Mouse (Mus musculus) hindbrain, embryonic 14.5 days (tissue): ENCODE measurements at regions not wholly inside any gene's neighbourhood (a gene's known extent, or its start where the extent isn't known, plus 50 kb on each side); places are given as distances from the start of the nearest gene placed in this dataset.
"Not testable (repeated sequence)": the region's sequence is repeated elsewhere in the genome, so short reads cannot be mapped to it uniquely, and the experiment has no call there.

Experiments
- ATAC-seq: fragments of 200-750 bp; cut with Nextera tagmentation; 2 replicates; pipeline ENCODE4 v1.8.0; 2017; ENCODE audit warnings: moderate number of reproducible peaks, mild to moderate bottlenecking, moderate TSS enrichment, moderate library complexity; ENCODE audit not compliant: low FRiP score
- DNase-seq: peaks from one replicate; pipeline ENCODE4 v3.0.0-alpha.2; 2015; ENCODE audit warnings: low spot score
- H3K27ac ChIP-seq: fragments of 300-500 bp; sonication (generic); 2 replicates; pipeline ENCODE4 v1.5.1; 2014; ENCODE audit warnings: mild to moderate bottlenecking, moderate library complexity
- H3K27me3 ChIP-seq: fragments of 300-500 bp; sonication (generic); 2 replicates; pipeline ENCODE4 v1.6.1; 2014; ENCODE audit warnings: mild to moderate bottlenecking, low read length, mixed read lengths; ENCODE audit not compliant: control insufficient read depth, insufficient read depth
- H3K36me3 ChIP-seq: fragments of 300-500 bp; sonication (generic); replicated peaks from 2 replicates; pipeline ENCODE4 v1.6.1; 2014; ENCODE audit not compliant: control insufficient read depth, insufficient read depth
- H3K4me1 ChIP-seq: fragments of 300-500 bp; sonication (generic); replicated peaks from 2 replicates; pipeline ENCODE4 v1.6.1; 2014; ENCODE audit warnings: antibody characterized with exemption, low read length, mixed read lengths; ENCODE audit not compliant: control insufficient read depth, insufficient read depth
- H3K4me2 ChIP-seq: fragments of 300-500 bp; sonication (generic); replicated peaks from 2 replicates; pipeline ENCODE4 v1.6.1; 2014; ENCODE audit warnings: mild to moderate bottlenecking, moderate library complexity
- H3K4me3 ChIP-seq: fragments of 300-500 bp; sonication (generic); replicated peaks from 2 replicates; pipeline ENCODE4 v1.5.1; 2014; ENCODE audit warnings: mild to moderate bottlenecking, low read length
- H3K9ac ChIP-seq: fragments of 300-500 bp; sonication (generic); 2 replicates; pipeline ENCODE4 v1.6.1; 2014
- H3K9me3 ChIP-seq: fragments of 300-500 bp; sonication (generic); 2 replicates; pipeline ENCODE4 v1.6.1; 2016; ENCODE audit warnings: low read length; ENCODE audit not compliant: control insufficient read depth
- WGBS: fragments of 180-500 bp; shearing (Covaris S2); extraction: QIAGEN DNeasy Blood & Tissue Kit; methylation state at CpG from one replicate; pipeline ENCODE4 v1.1.7; 2014; 5-methylcytosine and 5-hydroxymethylcytosine counted together

DNA sequence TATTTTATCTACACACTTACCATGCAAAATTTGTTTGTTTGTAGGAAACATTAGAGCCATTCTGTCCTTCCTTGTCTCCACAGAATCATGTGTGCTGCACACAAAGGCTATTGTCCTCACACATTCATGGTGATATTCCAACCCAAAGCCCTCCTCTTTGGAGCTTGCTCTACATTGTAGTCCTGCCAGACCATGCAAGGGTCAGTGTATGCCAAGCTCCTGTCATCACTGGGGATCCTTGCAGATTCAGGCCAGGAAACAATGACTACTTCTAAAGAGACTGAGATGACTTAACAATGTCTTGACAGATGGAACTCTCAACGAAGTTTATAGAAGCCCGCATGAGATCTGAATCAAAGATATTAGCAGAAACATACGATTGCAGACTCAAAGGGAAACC is 137.4 kb upstream of the Thrb start:
- WGBS: 85% methylated on average over 3 of the region's 3 CpGs
- no peak overlapping the region for H3K27ac ChIP-seq
- no peak overlapping the region for H3K4me2 ChIP-seq
- H3K27me3 ChIP-seq: no peaks in the 10 kb centered on the region
- H3K9me3 ChIP-seq: no peaks in the 10 kb centered on the region
- H3K4me3 ChIP-seq: no peak overlapping the region
- no peak overlapping the region for H3K9ac ChIP-seq
- no peaks in the 10 kb centered on the region for H3K36me3 ChIP-seq
- DNase-seq (no peak), ATAC-seq (no peak)
- H3K4me1 ChIP-seq: no peaks in the 10 kb centered on the region

DNA sequence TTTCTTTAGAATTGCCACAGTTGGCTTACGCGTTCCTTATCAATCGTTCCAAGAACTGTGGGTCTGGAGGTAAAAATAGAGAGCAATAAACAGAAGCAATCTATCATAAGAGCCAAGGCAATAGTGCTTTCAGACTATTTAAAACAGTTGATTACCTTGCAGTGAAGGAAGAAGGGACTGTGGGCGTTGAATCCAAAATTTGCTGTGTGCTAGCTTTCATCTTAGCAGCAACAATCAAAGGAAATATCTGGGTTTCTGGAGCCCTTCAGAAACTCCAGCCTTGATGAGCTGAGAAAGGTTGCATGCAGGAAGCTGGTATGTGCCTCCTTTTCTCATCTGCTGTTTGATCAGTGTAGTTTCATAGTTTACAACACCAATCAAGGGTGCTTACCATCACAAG is 136.1 kb upstream of the Thrb start:
- ATAC-seq: no peak
- Histone ChIP-seq H3K9ac (no peak overlapping the region), H3K4me2 (no peak overlapping the region), H3K9me3 (no peaks in the 10 kb centered on the region), H3K4me3 (no peak overlapping the region), H3K27me3 (no peaks in the 10 kb centered on the region), H3K4me1 (no peaks in the 10 kb centered on the region), H3K27ac (no peak overlapping the region), H3K36me3 (no peaks in the 10 kb centered on the region)
- 91% methylated on average over 4 of the region's 4 CpGs for WGBS
- DNase-seq: no peak

DNA sequence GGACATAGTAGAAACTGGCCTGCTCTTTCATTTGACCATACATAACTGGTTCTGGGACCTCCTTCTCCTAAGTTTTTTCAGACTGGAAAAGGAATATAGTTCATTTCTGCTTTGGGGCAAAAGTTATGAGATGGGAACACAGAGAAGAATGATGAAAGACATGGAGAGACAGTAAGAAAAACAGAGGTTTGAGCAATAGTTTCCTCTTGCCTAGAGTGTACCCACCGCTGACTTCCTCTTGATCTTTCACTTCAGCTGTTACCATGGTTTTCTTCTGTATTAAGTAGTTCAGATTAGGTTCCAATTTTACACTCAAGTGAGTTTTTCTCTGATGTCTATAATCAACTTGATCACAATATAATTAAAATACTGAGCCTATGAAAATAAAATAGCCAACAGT is 120.7 kb upstream of the Thrb start:
- DNase-seq (no peak), ATAC-seq (no peak)
- no peak overlapping the region for H3K9ac ChIP-seq
- 81% methylated on average over 1 of the region's 1 CpGs for WGBS
- H3K36me3 ChIP-seq: no peaks in the 10 kb centered on the region
- H3K4me2 ChIP-seq: no peak overlapping the region
- no peaks in the 10 kb centered on the region for H3K27me3 ChIP-seq
- H3K27ac ChIP-seq: no peak overlapping the region
- no peaks in the 10 kb centered on the region for H3K9me3 ChIP-seq
- H3K4me1 ChIP-seq: no peaks in the 10 kb centered on the region
- H3K4me3 ChIP-seq: no peak overlapping the region

DNA sequence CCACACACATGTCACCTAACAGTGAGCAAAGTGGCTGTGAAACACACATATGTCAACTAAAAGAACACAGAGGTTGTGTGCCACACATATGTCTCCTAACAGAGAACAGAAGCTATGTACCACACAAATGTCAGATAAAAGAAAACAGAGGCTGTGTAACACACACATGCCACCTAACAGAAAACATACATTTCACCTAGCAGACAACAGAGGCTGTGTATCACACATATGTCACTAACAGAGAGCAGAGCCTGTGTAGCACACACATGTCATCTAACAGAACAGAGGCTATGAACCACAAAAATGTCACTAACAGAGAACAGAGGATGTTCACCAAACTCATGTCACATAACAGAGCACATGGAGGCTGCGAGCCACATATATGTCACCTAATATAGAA is 103.6 kb upstream of the Thrb start:
- Histone ChIP-seq H3K4me3 (no peak overlapping the region), H3K27me3 (no peaks in the 10 kb centered on the region), H3K9ac (no peak overlapping the region), H3K36me3 (no peaks in the 10 kb centered on the region), H3K4me1 (no peaks in the 10 kb centered on the region), H3K4me2 (no peak overlapping the region), H3K27ac (no peak overlapping the region), H3K9me3 (no peaks in the 10 kb centered on the region)
- ATAC-seq (no peak), DNase-seq (no peak)
- WGBS: 89% methylated on average over 1 of the region's 1 CpGs

DNA sequence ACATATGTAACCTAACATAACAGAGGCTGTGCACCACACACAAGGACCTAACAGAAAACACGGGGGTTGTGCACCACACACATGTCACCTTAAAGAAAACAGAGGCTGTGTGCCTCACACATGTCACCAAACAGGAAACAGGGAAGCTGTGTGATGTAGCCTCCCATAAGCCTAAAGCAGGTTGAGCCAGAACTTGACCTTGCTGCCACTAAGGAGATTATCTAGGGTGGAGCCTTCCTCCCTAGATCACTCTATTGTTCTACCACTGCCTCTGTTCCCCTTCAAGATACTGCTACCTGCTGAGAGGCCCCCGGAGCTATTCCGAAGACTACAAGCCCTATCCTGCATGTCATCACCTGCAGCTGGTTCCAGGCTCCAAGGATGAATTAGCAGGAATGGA is 100.1 kb upstream of the Thrb start:
- not testable (repeated sequence) for H3K27ac ChIP-seq, H3K36me3 ChIP-seq, ATAC-seq, H3K4me3 ChIP-seq, H3K9me3 ChIP-seq, H3K27me3 ChIP-seq, DNase-seq, H3K4me1 ChIP-seq, H3K9ac ChIP-seq, H3K4me2 ChIP-seq
- WGBS: 57% methylated on average over 3 of the region's 3 CpGs

DNA sequence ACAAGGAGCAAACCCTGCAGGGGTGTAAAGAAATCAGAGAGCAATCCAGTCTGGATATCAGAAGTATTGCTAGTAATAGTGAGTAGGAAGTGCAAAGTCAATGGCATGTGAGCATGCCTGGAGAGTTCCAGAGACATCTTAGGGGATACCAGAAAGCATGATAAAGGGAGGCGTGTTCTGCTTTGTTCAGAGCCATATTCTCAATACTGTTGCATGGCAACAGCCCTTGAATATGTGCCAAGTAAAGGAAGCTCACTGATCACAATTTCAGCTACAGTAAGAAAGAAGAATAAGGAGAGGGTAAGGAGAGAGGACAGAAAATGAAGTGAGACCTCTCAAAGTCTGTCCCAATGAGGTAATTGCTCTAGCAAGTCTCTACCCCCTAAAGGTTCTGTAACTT is 92.1 kb upstream of the Thrb start:
- no peak for DNase-seq
- 68% methylated on average over 1 of the region's 1 CpGs for WGBS
- H3K9ac ChIP-seq: no peak overlapping the region

DNA sequence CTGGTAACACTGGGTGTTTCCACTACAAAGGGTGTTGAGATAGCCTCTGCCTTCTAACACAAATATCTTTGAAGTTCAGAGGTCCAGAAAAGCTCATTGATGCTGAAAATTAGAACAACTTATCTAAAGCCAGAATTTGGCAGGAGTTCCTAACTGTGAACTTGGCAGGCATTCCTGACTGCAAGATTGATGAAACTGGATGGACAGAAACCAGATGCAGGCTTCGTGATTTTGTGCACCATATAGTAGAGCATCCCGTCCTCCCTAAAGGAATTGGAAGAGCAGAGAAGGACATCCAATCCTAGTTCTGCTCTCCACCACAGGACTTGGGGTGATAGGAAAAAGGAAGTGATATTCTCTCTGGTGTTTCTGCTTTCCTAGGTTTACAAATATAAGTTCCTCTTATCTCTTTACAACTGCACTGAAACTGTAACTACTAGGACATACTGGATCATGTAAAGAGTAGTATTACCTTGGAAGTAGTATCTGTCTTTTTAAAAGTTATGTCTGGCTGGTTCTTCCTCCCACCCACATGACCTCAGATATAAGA is 90.9 kb upstream of the Thrb start:
- no peak for DNase-seq
- Histone ChIP-seq H3K4me1 (no peaks in the 10 kb centered on the region), H3K4me2 (no peak overlapping the region), H3K4me3 (no peak overlapping the region), H3K9me3 (no peaks in the 10 kb centered on the region), H3K36me3 (no peaks in the 10 kb centered on the region), H3K27me3 (no peaks in the 10 kb centered on the region), H3K9ac (no peak overlapping the region), H3K27ac (no peak overlapping the region)
- WGBS: 84% methylated on average over 2 of the region's 2 CpGs
- ATAC-seq: no peak

More for the DNA sequence above, 92.1 kb upstream of the Thrb start:
- H3K36me3 ChIP-seq: no peaks in the 10 kb centered on the region
- peak; percentile 43; the same call in 1 of the 2 replicates for ATAC-seq
- H3K4me3 ChIP-seq: no peak overlapping the region
- no peaks in the 10 kb centered on the region for H3K9me3 ChIP-seq
- H3K4me2 ChIP-seq: no peak overlapping the region
- H3K27ac ChIP-seq: no peak overlapping the region
- H3K4me1 ChIP-seq: no peaks in the 10 kb centered on the region
- H3K27me3 ChIP-seq: no peaks in the 10 kb centered on the region

DNA sequence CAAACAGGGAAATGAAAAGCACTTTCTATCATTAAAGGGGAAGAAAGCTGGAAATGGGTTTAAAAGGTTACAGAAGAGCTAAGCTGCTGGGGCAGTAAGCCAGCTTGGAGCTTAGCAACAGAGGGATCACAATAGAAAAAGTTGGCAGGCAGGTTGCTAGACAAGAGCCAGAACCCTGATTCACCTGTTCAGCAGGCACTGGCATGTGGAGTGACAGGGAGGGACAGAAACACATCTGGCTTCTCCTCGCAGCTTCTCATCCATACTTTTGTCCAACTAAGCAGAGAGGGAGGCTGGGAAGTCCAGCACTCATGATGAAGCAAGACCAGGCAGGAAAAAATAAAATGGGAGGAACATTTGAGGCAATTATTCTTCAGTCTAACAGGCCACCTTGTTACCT is 81.3 kb upstream of the Thrb start:
- H3K4me3 ChIP-seq: no peak overlapping the region
- ATAC-seq (no peak), DNase-seq (no peak)
- 85% methylated on average over 1 of the region's 1 CpGs for WGBS
- no peak overlapping the region for H3K9ac ChIP-seq
- no peak overlapping the region for H3K4me2 ChIP-seq
- no peaks in the 10 kb centered on the region for H3K27me3 ChIP-seq
- peaks cover 6% of the 10 kb centered on the region; the same call in 1 of the 2 replicates for H3K9me3 ChIP-seq
- H3K27ac ChIP-seq: no peak overlapping the region
- no peaks in the 10 kb centered on the region for H3K36me3 ChIP-seq
- H3K4me1 ChIP-seq: no peaks in the 10 kb centered on the region

DNA sequence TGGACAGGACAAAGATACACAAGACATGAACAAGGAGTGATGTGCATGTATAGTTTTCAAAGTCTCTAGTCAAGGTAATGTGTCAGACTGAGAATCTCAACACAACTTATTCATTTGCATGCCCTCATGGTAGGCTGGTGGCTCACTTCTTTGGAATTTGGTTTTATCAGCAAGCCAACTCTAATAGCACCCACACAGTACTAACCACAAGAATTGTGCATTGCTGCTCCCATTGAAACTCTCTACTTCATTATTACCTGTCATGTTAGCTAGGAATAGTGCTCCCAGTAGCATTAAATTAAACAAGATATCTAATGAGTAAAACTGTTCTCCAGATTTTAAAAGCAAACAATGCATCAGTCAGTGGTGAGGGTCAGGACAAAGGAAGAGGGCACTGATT is 70.5 kb upstream of the Thrb start:
- no peak for DNase-seq
- H3K36me3 ChIP-seq: no peaks in the 10 kb centered on the region
- no peak overlapping the region for H3K27ac ChIP-seq
- no peak overlapping the region for H3K4me2 ChIP-seq
- H3K9ac ChIP-seq: no peak overlapping the region
- 0 out of 2 replicates have a peak, but pooled peaks cover 5% of the 10 kb centered on the region for H3K9me3 ChIP-seq
- H3K4me3 ChIP-seq: no peak overlapping the region
- ATAC-seq: no peak
- no peaks in the 10 kb centered on the region for H3K27me3 ChIP-seq
- H3K4me1 ChIP-seq: no peaks in the 10 kb centered on the region

DNA sequence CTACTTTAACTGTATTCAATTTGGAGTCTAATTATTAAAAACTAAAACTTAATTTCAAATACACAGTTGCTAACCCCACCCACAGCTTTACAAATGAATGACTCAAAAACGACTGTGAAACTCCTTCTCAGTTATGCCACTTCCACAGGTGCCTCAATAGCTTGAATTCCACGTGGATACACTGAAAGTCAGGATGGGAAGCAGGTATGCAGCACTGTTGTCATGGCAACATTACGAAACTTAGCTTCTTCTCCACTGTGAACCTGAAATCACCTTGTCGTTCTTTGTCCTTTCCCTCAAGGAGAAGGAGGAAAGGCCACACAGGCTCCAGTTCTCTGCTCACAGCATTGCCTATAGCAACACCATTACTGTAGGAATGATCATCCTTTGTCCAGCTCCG is 60.5 kb upstream of the Thrb start:
- Histone ChIP-seq H3K36me3 (no peaks in the 10 kb centered on the region), H3K27me3 (no peaks in the 10 kb centered on the region), H3K4me3 (no peak overlapping the region), H3K27ac (no peak overlapping the region), H3K4me1 (no peaks in the 10 kb centered on the region), H3K9ac (no peak overlapping the region), H3K4me2 (no peak overlapping the region), H3K9me3 (no peaks in the 10 kb centered on the region)
- ATAC-seq (no peak), DNase-seq (no peak)
- WGBS: 73% methylated on average over 5 of the region's 5 CpGs
